Mouse (Mus musculus) limb, embryonic 10.5 days (tissue): ENCODE results near the gene Adam15. TPM values are rescaled to one million over a fixed set of nuclear protein-coding genes. Genes with fewer than 3 reads are reported as not detected.

Source experiments
- DNase-seq: peaks from one replicate; pipeline ENCODE4 v3.0.0-alpha.2; 2017; ENCODE audit warnings: low spot score
- H3K27ac ChIP-seq: fragments of 300-500 bp; sonication (generic); 2 replicates; pipeline ENCODE4 v1.5.1; 2016; ENCODE audit warnings: mild to moderate bottlenecking
- H3K27me3 ChIP-seq: fragments of 300-500 bp; sonication (generic); 2 replicates; pipeline ENCODE4 v1.6.1; 2016; ENCODE audit warnings: low read depth, mild to moderate bottlenecking; ENCODE audit not compliant: poor library complexity, severe bottlenecking
- H3K36me3 ChIP-seq: fragments of 300-500 bp; sonication (generic); 2 replicates; pipeline ENCODE4 v1.6.1; 2016; ENCODE audit warnings: mild to moderate bottlenecking, moderate library complexity
- H3K4me1 ChIP-seq: fragments of 300-500 bp; sonication (generic); 2 replicates; pipeline ENCODE4 v1.6.1; 2016
- H3K4me3 ChIP-seq: fragments of 300-500 bp; sonication (generic); 2 replicates; pipeline ENCODE4 v1.5.1; 2016; ENCODE audit warnings: mild to moderate bottlenecking, moderate library complexity
- H3K9me3 ChIP-seq: fragments of 300-500 bp; sonication (generic); replicated peaks from 2 replicates; pipeline ENCODE4 v1.6.1; 2016; ENCODE audit warnings: mild to moderate bottlenecking
- WGBS: fragments of 180-500 bp; shearing (Covaris S2); methylation state at CpG from one replicate; pipeline ENCODE4 v1.1.7; 2016; 5-methylcytosine and 5-hydroxymethylcytosine counted together
- polyA plus RNA-seq: library from polyadenylated mRNA; unstranded; fragments of >200 nt; fragmentation: Nextera tagmentation; extraction: Ambion mirVana; gene quantifications from 2 replicates; pipeline ENCODE4 v1.2.1, GENCODE M21; 2016

The Adam15 gene
- polyA plus RNA-seq, 1 experiment from 2014 or later: 29.4 TPM

- Histone ChIP-seq H3K27me3 (peaks cover 56% of the 10 kb centered on the region), H3K36me3 (no peaks in the 10 kb centered on the region), H3K4me1 (peaks cover 95% of the 10 kb centered on the region), H3K9me3 (no peaks in the 10 kb centered on the region), H3K4me3 (no peak overlapping the region), H3K27ac (no peak overlapping the region)
- no peak for DNase-seq
- WGBS: 68% methylated on average over 6 of the region's 6 CpGs
These were observed 39.3 kb upstream of the Adam15 start for GRCm38 (mm10) chr3:89388901-89389740.

- H3K4me1 ChIP-seq: peaks cover 87% of the 10 kb centered on the region
- DNase-seq: no peak
- H3K36me3 ChIP-seq: no peaks in the 10 kb centered on the region
- no peaks in the 10 kb centered on the region for H3K9me3 ChIP-seq
- no peak overlapping the region for H3K27ac ChIP-seq
- 69% methylated on average over 11 of the region's 11 CpGs for WGBS
- peaks cover 56% of the 10 kb centered on the region for H3K27me3 ChIP-seq
- H3K4me3 ChIP-seq: no peak overlapping the region
These were observed 38.5 kb upstream of the Adam15 start for GRCm38 (mm10) chr3:89388134-89388881.

GRCm38 (mm10) chr3:89387632-89388031 is 37.8 kb upstream of the Adam15 start:
- WGBS: 73% methylated on average over 11 of the region's 11 CpGs
- H3K4me1 ChIP-seq: peaks cover 80% of the 10 kb centered on the region
- H3K27me3 ChIP-seq: peaks cover 49% of the 10 kb centered on the region
- H3K4me3 ChIP-seq: no peak overlapping the region
- H3K27ac ChIP-seq: no peak overlapping the region
- no peaks in the 10 kb centered on the region for H3K36me3 ChIP-seq
- no peak for DNase-seq
- H3K9me3 ChIP-seq: no peaks in the 10 kb centered on the region

GRCm38 (mm10) chr3:89386438-89387420 is 36.9 kb upstream of the Adam15 start:
- H3K36me3 ChIP-seq: no peaks in the 10 kb centered on the region
- peak overlapping the region; percentile 54; the same call in 1 of the 2 replicates for H3K27ac ChIP-seq
- H3K9me3 ChIP-seq: no peaks in the 10 kb centered on the region
- DNase-seq: no peak
- peaks cover 40% of the 10 kb centered on the region for H3K27me3 ChIP-seq
- peak overlapping the region; percentile 16; the same call in 1 of the 2 replicates for H3K4me3 ChIP-seq
- peaks cover 71% of the 10 kb centered on the region for H3K4me1 ChIP-seq
- WGBS: 53% methylated on average over 17 of the region's 17 CpGs

GRCm38 (mm10) chr3:89385451-89385850 is 35.7 kb upstream of the Adam15 start:
- Histone ChIP-seq H3K4me3 (no peak overlapping the region), H3K27me3 (peaks cover 28% of the 10 kb centered on the region), H3K9me3 (no peaks in the 10 kb centered on the region), H3K36me3 (no peaks in the 10 kb centered on the region), H3K27ac (peak overlapping the region; percentile 54; the same call in 1 of the 2 replicates), H3K4me1 (peaks cover 58% of the 10 kb centered on the region)
- WGBS: 39% methylated on average over 11 of the region's 11 CpGs
- no peak for DNase-seq

GRCm38 (mm10) chr3:89384331-89385076 is 34.7 kb upstream of the Adam15 start:
- WGBS: 78% methylated on average over 12 of the region's 12 CpGs
- Histone ChIP-seq H3K36me3 (no peaks in the 10 kb centered on the region), H3K4me1 (peaks cover 55% of the 10 kb centered on the region), H3K4me3 (no peak overlapping the region), H3K27me3 (peaks cover 21% of the 10 kb centered on the region; the same call in 1 of the 2 replicates), H3K9me3 (no peaks in the 10 kb centered on the region), H3K27ac (peak overlapping the region; percentile 54; the same call in 1 of the 2 replicates)
- no peak for DNase-seq

GRCm38 (mm10) chr3:89383651-89384255 is 34.0 kb upstream of the Adam15 start:
- Histone ChIP-seq H3K27ac (no peak overlapping the region), H3K36me3 (no peaks in the 10 kb centered on the region), H3K4me3 (no peak overlapping the region), H3K4me1 (peaks cover 55% of the 10 kb centered on the region), H3K9me3 (no peaks in the 10 kb centered on the region), H3K27me3 (peaks cover 18% of the 10 kb centered on the region; the same call in 1 of the 2 replicates)
- 87% methylated on average over 5 of the region's 5 CpGs for WGBS
- DNase-seq: no peak

- no peaks in the 10 kb centered on the region for H3K36me3 ChIP-seq
- H3K9me3 ChIP-seq: no peaks in the 10 kb centered on the region
- WGBS: 78% methylated on average over 5 of the region's 5 CpGs
- no peak overlapping the region for H3K27ac ChIP-seq
- DNase-seq: no peak
- no peak overlapping the region for H3K4me3 ChIP-seq
- peaks cover 18% of the 10 kb centered on the region; the same call in 1 of the 2 replicates for H3K27me3 ChIP-seq
- peaks cover 55% of the 10 kb centered on the region for H3K4me1 ChIP-seq
These were observed 33.2 kb upstream of the Adam15 start for GRCm38 (mm10) chr3:89382950-89383349.

GRCm38 (mm10) chr3:89382033-89382882 is 32.5 kb upstream of the Adam15 start:
- Histone ChIP-seq H3K27me3 (peaks cover 18% of the 10 kb centered on the region; the same call in 1 of the 2 replicates), H3K27ac (no peak overlapping the region), H3K4me1 (peaks cover 53% of the 10 kb centered on the region), H3K4me3 (no peak overlapping the region), H3K9me3 (no peaks in the 10 kb centered on the region), H3K36me3 (no peaks in the 10 kb centered on the region)
- DNase-seq: no peak
- WGBS: 86% methylated on average over 9 of the region's 9 CpGs

GRCm38 (mm10) chr3:89381233-89381632 is 31.4 kb upstream of the Adam15 start:
- no peaks in the 10 kb centered on the region for H3K36me3 ChIP-seq
- WGBS: 84% methylated on average over 11 of the region's 11 CpGs

GRCm38 (mm10) chr3:89380711-89381110 is 30.9 kb upstream of the Adam15 start:
- Histone ChIP-seq H3K36me3 (no peaks in the 10 kb centered on the region), H3K9me3 (no peaks in the 10 kb centered on the region), H3K27ac (no peak overlapping the region), H3K4me1 (peaks cover 38% of the 10 kb centered on the region), H3K27me3 (peaks cover 11% of the 10 kb centered on the region; the same call in 1 of the 2 replicates), H3K4me3 (no peak overlapping the region)
- no peak for DNase-seq
- 94% methylated on average over 18 of the region's 18 CpGs for WGBS

More at GRCm38 (mm10) chr3:89381233-89381632, 31.4 kb upstream of the Adam15 start:
- H3K27ac ChIP-seq: no peak overlapping the region
- peaks cover 43% of the 10 kb centered on the region for H3K4me1 ChIP-seq
- H3K9me3 ChIP-seq: no peaks in the 10 kb centered on the region
- DNase-seq: no peak
- no peak overlapping the region for H3K4me3 ChIP-seq
- peaks cover 12% of the 10 kb centered on the region; the same call in 1 of the 2 replicates for H3K27me3 ChIP-seq
